Mouse (Mus musculus) fat pad, adult 2 months (tissue): ENCODE results near the gene Sucnr1.

Experiments
- DNase-seq: peaks from one replicate; pipeline ENCODE4 v3.0.0-alpha.2; 2011; ENCODE audit warnings: low read depth, low spot score; ENCODE audit errors: extremely low read depth

The Sucnr1 gene

DNA sequence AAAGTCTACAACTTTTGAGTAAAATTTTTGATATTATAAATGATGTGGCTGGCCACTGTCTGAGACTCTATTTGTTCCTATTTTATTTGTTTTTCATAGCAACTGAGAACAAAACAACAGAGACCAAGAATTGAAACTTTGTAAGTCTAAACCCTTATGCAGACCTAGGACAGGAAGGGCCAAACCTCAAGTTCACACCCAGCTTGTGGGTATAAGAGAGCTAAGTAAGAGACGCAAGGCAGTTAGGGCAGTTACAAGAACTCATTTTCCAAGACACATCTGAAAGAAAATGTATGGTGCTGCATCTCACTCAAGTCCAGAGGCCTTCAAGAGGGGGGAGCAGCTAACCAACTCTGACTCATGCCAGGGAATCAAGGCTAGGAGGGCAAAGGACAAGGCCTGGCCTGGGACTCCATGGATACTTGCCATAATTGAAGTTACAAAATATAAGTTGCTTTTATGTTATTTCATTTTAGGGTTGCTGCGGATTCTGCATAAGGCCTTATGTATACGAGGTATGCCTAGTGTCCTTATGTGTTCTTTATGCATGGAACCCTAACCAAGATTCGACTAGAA, 29.6 kb downstream of the Sucnr1 start:
- DNase-seq = no peak

DNA sequence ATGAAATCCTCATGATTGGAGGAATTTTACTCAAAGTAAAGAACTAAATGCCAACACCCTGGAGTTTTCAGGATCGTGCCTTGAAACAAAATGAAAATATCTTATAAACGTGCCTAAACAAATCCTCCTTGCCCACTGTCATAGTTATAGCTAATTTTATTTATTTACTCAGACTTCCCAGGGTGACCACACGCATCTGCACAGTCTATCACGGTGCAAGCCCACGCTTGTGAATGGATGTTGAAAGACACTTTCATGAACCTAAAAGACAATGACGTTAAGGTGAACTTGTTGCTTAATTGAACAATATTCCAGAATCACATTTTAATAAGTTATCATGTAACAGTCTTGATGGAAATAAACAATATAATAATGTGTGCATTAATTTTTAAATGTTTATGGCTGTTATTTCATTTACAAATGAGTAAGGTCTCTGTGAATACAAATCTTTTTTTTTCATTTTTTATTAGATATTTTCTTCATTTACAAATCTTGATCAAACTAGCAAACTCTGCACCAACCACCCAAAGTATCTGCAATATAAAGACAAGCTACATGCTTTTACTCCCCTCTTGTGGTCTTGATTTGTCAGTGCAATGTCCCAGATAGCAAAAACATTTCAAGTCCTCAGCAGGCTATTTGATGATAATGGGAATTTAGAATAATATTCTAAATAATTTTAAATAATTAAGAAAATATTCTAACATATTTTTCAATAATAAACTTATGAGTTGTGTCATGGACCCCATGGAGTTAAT, 30.4 kb downstream of the Sucnr1 start:
- DNase-seq = no peak

DNA sequence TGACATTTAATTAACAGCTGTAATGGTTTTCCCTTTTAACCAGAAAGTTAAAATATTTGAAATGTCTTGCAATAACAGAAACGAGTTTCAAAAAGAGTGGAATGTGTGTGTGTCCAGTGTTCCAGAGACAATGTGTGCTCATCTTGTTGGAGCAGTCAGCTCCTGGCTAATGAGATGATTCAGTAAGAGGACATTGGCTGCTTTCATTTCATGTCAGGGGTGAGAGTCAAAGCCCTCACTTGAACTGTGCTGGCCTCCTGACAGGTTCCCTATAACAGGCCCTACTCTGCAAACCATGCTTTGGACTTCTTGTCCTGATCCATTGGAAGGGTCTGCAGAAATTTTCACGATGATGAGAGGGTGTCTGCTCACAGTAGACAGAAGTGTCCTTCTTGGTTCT, 32.9 kb downstream of the Sucnr1 start:
- no peak for DNase-seq

DNA sequence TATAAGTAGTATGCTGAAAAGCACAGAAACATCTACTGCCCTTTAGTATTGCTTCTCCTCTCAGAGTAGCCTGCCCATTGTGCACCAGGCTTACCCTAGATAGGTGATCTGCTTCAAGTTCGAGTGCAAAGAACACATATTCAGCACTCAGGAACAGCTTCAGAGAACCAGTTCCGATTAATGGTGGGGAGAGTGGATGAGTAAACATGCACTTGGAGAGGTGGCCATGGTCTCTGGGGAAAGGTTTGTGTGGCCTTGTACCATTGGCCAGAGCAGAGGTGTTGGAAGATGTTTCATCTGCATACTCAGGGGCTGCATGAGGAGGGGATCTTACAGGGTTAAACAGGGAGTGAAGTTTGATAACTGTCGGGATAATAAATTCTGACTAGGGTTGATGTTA, 39.8 kb downstream of the Sucnr1 start:
- no peak for DNase-seq

DNA sequence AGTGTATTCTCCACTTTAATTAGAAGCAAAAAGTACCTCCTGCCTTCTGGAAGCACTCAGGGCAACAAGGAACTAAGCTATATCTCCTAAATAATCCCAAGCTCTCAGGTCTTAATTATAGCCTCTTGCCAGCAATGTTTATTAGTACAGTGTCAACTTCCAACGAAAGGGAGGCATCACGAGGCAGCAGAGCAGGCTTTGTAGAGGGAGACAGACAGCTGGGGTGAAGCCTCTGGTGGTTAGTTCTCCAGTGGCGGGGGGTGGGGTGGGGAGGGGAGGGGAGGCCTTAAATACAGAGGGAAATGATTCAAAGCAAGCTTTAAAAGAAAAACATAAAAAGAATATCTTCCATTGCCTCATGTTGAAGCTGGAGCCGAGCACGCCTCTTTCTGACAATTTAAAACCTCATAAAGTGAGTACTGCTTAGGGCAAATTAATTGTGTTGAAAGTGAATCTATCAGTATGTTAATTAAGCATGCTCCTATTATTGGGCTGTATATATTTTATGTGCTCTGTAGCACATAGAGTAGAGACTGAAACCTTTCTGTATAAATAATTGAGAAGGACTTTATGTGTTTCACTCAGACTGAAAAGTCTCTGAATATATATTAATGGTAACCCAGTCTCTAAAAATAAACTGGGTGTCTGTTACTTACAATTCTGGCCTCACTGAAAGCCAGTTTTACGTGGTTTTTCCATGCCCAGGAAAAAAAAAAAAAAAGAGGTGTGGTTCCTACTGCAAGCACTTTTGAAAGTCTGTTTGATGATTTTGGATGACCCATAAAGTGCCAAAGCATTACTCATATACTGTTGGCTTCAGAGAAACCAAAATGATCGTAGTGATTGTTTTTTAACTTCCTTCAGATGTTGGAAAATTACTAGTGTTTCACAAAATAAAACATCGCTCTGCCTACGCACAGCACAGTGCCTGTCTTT, 42.5 kb downstream of the Sucnr1 start:
- DNase-seq = no peak

DNA sequence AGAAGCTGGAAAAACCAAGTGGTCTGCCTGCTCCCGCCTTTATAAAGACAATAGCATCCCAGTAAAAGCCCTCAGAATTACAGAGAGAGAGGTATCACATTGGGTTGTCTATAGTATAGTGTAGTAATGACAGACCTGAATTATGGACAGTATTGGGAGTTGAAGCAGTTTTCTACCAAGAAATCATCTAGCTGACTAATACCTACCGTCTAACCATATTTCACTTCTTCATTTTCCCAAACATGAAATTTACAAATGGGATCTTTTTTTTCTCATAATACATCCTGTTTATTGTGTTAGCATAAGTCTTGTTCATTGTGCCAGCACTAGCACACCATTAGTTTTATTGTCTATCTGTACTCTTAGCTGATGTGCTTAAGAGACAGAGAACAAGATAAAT, 44.9 kb downstream of the Sucnr1 start:
- DNase-seq = no peak

DNA sequence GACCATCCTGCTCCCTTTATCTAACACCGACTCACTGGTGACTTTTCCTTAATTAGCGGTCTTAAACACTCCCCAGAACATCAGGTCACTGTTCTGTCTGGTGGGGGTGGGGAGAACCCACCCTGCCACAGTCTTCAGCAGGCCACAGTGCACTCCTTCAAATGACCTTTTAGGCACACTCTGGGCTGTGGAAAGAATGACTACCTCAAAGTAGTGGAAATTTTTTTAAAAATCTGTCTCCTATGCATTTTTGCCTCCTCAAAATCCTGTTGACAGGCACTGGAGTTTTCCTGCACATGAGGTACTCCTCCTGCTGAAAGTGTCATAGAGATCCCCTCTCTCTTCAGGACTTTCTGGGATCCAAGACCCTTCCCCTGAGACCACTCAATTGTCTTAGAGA, 46.6 kb downstream of the Sucnr1 start:
- no peak for DNase-seq

DNA sequence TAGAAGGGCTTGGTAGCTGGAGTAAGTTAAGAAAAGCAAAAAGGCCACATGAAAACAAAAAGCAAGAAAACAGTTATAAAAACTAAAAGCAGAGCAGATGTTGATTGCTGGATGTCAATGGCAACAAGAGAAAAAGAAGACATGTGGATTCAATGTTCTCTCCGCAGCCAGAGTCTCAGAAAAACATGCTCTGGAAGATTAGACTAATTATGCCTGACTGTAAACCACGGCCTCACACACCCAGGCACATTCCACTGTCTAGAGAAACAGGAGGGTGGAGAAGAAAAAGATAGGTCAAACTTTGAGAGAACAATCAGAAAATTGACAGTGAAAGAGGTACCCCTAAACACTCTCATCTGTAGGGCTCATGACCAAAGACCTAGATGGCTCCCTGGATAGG, 54.1 kb downstream of the Sucnr1 start:
- no peak for DNase-seq
